Mouse (Mus musculus) mature B cell (primary cell): Measurements from ENCODE around the gene Sdk1.
"Not testable (repeated sequence)": the region's sequence is repeated elsewhere in the genome, so short reads cannot be mapped to it uniquely, and the experiment has no call there.

Experiments
- in situ Hi-C: fragments of 300-500 bp; cut with MboI; formaldehyde crosslinking; loops from 2 replicates; pipeline ENCODE4 v1.14.3; 2019

Sdk1 gene

DNA sequence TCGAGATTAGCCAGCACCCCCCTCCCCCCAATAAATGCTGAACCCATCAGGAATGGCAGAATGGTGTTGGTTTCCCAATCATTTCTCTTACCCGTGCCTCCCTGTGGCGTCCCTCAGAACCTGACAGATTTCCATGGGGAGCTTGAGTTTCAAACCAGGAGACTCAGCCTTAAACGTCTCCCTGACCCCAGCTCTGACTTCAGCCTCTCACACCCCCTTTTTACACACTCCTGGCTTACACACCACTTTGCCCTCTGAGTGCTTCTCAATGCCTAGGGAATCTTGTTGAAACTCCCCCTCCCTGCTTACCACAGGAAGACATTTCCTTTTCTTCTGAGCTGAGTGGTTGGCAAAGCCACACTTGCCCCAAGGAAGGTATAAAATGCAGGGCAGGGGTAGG is 392.0 kb downstream of the Sdk1 start:
- in situ Hi-C loops: no loop called here

DNA sequence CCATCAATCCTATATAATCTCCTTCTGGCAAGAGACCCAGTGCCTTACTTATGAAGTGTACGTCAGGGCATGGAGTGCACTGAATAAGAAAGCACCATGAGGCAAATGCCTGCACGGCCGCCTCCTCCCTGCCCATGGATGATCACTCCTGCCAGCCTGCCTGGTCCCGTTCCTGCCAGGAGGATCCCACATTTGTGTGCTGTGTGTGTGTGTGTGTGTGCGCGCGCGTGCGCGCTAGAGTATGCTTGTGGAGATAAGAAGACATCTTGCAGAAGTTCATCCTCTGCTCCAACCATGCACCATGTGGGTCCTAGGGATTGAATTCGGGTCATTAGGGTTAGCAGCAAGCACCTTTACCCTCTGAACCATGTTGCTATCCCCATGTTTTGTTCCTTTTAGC is 395.1 kb downstream of the Sdk1 start:
- in situ Hi-C loops: no loop called here

DNA sequence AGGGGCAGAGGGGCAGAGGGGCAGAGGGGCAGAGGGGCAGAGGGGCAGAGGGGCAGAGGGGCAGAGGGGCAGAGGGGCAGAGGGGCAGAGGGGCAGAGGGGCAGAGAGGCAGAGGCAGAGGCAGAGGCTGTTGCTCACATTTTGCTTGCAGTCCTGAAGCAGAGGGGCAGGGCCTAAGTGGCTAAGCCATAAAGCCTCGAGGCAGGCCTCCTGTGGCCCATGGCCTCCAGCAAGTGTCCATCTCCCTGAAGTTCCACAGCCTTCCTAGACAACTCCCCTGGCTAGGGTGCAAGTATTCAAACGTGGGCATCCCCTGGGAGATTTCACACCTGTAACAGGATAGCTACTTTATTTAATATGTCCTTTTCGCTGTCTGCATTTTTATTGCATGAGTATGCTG is 395.8 kb downstream of the Sdk1 start:
- in situ Hi-C loops: not testable (repeated sequence)

DNA sequence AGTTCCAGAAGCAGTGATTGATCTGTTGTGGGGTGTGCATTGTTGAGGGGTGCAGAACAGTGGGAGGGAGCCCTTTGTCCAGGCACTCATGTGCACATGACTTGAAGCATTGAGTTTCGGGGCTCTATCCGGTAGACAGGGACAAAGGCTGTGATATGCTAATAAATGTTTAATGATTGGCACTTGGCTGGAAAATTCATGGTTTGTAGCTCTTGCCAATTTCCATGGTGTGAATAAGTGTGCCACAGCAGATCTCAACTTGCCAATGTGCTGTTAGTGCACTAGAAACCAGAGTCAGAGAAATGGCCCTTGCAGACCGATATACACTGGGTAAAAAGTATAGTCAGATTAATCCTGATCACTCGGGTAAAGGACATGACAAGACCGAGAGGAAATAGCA is 404.4 kb downstream of the Sdk1 start:
- in situ Hi-C loops: no loop called here

DNA sequence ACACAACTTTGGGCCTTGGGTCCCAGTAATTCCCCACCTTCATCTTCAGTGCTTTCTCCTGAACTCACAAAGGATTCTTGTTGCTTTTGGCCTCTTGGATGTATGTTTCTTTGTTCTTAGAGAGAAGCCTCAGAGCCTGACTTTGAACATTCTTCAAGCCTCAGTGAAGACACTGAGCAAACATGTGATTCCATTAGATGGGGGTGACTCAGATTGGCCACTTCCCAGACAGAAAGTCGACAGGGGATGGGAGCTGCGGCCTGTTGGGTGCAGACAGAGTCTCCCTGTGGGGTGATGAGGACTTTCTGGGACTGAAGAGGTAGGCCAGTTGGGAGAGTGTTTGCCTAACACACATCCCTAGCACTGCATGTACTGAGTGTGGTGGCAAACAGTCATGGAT is 405.3 kb downstream of the Sdk1 start:
- in situ Hi-C loops: no loop called here

DNA sequence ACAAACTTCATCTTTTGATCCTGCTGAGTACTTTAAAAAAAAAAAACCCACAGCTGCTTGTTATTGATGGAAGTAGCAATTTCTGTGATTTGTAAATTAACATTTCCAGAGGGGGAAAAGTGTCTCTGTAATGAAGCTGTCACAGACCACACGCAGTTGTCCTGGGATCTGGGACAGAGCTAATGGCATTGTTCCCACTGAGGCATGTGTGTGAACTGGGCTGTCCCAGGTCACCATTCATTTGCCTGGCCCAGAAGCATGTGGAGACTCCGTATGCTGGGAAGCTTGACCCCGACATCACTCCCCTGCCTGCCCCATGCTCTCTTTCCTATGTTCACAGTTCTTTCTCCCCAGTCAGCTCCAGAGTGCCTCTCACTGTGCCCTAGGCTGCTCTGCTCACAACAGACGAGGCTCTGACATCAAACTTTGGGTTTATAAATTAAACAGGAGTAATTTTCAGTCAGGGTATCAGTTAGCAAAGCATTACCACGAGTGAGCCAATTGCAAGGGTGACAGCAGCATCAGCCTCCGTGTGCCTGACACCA is 408.6 kb downstream of the Sdk1 start:
- in situ Hi-C loops: no loop called here

DNA sequence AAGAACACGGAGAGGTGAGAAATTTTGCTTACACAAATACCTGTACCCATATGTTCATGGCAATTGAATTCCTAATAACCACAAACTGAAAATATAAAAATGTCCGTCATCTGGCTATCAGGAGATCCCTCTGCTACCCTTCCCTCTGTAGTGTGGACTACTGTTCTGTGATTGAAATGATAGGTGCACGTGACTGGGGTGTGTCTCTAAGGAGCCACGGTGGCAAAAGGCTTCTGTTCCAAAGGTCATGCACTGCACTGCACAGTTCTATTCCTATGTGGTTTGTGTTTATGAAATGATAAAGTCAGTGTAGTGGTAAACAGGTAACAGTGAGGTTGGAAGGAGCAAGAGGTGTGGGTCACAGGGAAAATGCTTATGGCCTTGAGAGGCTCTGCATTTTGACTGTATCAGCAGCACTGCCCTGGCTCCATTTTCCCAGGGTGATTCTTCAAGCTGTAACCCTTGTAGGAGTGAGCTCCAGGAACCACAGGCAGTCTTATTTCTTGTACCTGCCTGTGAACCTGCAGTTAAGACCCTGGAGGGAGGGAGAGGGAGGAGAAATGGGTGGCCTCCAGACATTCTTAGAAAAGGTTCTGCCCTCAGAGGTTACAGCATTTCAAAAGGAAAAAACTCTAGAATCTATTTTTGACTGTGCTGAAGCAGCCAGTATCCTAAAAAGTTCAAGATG is 410.5 kb downstream of the Sdk1 start:
- in situ Hi-C loops: no loop called here

DNA sequence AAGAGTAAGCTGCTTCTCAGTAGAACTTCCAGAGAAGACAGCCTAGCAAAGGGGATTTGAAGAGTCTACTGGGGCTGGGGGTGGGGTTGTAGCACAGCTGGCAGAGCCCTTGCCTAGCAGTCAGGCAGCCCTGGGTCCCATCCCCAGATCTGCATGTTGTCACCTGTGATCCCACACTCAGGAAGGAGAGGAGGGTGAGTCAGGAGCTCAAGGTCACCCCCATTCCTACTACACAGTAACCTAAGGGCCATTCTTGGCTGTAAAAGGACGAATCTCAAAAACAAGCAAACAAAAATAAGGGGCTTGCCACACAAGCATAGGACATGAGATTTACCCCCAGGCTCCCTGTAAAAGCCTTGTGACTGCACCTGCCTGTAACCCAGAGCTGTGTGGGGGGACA is 435.1 kb downstream of the Sdk1 start:
- in situ Hi-C loops: no loop called here

DNA sequence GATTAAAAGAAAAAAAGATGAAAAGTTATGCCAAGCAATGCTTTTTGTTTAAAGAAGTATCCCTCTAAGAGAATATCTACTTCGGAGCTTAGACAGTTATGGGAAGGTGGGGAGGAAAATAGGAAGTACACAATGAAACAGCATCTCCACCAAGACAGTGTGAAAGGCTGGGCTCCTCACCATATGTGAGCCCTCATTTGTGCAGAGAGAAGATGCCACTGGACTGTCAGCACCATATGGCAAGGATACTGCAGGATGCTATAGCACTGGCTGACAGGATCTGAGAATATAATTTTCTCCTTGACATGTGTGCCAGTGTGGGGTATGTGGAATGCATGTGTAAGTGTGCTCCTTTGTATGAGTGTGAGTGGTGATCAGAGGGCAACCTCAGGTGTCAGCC is 435.7 kb downstream of the Sdk1 start:
- in situ Hi-C loops: no loop called here

DNA sequence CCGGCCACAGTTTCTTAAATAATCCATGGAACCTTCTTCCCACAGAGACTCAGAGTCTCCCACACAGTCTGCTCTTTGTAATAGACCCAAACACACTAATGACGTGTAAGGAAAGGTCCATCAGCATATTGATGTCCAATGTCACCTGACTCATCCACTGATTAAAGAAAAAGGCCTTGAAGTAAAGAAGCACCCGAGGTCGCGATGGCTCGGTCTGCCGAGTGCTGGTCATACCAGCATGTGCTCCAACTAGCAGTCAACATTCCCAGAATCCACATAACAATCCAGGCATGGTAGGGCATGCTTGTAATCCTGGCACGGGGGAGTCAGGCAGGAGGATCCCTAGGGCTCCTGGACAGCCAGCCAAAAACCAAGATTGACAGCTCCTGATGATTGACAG is 436.6 kb downstream of the Sdk1 start:
- in situ Hi-C loops: no loop called here

DNA sequence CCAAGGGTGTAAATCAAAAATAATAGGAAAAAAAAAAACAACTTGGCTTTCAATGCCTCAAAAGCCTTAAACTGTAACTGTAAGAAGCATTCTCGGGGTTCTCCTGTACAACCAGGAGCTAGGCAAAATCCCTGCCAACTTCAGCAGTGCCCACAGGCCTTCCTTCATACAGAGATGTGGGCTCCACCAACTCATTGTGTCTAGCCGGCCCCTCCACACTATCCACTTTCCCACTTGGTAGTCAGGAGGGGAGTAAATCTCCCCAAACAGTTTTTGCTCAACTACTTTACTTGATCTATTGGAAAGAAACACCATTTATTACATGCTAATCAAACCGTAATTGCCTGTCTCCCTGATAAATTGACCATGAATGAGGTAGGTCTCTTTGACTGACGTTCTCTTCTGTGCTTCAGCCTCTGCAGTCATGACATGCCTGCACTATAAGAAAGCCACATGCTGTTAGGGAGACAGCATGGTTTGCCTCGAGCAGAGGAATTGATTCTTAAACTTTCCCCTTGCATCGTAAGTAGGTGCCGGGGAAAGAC is 445.7 kb downstream of the Sdk1 start:
- in situ Hi-C loops: no loop called here

DNA sequence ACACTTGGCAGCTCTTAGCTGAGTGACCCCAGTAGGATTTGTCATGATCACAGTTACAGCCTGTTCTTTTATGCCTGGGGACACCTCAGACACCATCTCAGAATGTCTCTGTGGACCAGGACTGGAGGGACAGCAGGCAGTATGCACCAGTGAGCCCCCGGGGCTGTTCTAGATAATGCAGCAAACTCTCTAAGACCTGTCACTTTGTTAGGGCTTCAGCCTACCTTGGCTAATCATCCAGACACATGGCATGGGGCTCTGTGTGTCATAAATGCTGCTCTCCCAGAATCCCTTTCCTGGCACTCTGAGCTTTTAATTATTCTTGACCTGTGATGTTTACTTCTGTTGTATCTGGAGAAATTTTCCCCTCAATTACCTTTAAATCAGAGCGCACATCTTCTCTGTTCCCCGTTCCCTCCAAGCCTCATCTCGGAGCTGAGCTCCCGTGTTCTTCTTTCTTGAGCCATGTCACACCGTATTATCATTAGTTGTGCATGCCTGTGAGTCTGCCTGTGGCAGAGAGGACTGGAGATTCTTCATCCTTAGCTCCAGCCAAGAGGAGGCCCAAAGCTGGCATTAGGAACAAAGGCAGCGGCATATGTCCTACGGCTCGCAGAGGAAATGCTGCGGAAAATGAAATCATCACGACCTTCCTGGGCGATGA is 448.3 kb downstream of the Sdk1 start:
- in situ Hi-C loops: no loop called here

DNA sequence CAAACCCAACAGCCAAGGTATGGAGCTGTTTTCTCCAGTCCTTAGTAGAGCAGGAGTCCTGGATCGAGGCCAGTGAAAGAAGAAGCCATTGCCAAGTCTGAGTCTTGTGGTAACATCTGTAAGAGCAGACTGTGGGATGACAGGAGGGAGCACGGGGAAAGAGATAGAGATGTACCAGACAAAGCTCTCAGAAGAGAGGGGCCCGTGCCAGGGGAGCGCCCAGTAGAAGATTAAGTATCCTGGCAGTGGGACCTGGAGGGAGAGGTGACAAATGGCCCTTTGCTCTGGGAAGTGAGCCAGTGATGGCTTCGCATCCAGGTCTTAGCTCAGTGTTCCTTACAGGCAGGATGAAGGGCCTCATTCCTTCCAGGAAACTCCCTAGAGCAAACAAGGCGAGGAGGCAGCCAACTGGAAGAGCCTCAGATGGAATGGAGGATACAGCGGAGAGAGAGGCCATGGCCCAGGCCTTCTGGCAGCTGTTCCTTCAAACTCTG is 450.2 kb downstream of the Sdk1 start:
- in situ Hi-C loops: no loop called here

DNA sequence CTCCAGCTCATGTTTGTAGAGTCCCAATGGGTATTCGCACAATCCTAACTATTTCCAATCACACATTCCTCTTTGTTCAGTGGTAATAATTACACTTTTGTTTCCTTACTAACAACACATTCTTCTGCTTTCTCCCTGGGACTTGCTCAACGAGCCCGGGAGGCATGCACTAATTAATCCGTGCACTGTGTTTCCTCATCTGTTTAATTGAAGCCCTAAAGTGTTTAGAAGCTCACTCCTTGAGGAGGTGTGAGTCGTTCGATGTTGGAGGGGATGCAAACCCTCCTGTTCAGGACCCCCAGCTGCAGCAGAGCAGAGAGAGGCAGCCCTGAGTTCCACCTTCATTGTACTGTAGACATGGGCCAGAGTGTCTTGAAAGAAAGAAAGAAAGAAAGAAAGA is 452.4 kb downstream of the Sdk1 start:
- in situ Hi-C loops: no loop called here

DNA sequence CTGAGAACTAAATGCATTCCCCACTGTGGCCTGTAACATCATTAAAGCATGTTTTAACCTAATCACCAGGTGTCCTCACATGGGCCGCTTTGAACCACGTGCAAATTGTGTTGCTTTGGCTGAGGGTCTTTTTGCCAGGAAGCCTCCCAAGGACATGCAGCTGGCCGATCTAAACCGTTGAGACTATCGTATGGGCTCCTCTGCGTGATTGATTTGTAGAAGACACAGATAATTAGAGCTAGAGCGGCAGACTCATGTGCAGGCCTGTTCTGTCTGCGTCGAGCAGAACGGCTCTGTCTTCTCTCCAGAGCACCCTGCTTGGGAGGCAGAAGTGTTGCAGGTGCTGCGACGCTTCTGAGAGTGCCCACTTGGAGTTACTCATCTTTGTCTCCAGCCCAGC is 453.6 kb downstream of the Sdk1 start:
- in situ Hi-C loops: no loop called here

DNA sequence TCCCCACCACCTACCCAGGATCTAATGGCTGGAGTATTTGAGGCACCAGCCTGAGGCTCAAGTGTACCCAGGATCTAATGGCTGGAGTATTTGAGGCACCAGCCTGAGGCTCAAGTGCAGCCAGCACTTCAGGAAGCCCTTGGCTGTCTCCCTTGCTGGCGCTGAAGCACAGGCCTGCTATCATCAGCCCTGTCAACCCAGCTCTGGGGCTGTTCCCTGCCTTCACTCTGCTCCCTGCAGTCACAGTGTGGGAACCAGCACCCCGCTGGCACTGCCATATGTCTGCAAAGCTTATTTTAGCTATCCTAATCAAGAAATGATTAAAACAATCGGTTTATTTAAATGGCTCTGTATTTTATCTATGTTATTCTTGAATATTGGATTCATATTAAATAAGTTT is 457.1 kb downstream of the Sdk1 start:
- in situ Hi-C loops: no loop called here

DNA sequence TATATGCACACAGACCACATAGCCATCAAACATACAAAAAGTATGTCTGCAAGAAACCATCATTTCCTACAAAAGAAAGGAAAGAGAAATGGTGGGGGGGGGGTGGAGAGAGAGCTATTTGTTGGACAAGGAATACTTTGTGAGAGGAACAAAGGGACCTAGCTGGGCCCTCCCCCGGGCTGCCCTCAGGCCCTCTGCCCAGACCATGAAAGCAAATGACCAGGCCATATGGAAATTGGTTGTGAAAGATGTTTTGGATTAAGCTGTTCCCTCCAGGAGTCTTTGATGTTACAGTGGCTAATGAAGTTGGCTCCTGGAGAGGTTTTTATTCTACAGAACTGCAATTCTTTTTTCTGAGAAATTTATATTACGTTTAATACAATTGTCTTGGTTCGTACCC is 479.5 kb downstream of the Sdk1 start:
- in situ Hi-C loops: no loop called here

DNA sequence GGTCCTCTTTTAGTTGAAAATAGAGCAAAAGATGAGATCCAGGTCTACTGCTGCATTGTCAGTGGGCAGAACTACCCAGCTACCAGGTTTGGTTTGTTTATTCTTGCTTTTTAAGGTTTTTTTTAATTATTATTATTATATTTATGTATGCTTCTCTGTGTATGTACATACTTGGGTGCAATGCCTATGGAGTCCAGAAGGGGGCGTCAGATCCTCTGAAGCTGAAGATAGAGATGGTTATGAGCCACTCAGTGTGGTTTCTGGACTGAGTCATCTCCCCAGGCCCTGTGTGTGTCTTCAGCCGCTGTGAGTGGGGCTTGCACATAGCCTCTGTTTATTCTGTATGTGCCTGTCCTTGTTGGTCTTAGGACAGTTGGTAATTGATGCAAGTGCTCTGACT is 486.7 kb downstream of the Sdk1 start:
- in situ Hi-C loops: no loop called here

DNA sequence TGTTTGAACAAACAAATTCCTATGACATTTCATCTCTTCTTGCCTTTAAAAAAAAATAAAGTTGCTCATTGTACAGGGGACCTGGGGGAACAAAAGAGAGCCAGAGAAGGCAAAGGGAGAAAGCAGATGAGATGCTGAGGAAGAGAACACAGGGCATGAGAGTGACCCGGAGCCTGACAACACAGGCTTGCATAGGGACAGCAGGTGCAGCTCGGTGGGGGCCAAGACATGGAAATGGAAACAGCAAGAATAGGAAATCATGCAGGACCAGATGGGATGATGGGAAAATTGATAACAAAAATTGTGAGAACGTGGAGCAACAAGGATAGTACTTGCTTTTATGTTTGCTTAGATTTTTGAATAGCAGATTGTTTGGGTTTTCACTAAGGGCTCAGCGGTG is 488.7 kb downstream of the Sdk1 start:
- in situ Hi-C loops: no loop called here

DNA sequence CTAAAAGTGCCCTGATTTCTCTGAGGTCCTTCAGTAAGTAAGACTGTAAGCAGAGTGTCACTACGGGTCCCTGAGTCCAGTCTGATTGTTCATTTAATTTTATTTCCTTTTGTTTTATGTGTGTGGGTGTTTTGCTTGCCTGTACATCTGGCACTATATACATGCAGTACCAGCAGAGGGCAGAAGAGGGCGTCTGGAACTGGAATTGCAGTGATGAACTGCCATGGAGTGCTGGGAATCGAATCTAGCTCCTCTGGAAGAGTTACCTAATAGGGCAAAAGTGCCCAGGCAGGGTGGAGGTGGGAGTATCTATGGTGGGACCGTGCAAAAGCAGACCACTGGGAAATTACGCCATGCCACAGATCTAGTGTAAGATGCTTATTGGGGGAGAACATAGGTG is 497.4 kb downstream of the Sdk1 start:
- in situ Hi-C loops: no loop called here

DNA sequence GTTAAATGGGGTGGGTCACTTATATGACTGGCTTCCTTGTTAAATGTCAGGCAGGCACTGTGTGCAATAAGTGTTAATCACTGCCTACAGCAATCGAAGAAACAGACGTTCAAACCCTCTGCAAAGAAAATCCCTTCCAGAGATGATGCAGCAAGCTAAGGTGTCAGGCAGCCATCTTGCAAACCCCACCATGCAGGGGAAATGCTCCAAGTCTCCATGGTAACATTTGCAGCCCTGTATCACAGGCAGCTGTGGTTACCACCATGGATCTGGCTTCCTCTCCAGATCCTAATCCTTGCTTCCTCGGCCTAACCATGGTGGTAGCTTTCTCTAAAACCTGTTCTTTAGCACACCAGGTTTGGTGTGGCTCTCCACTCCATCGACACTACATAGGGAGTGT is 507.5 kb downstream of the Sdk1 start:
- in situ Hi-C loops: no loop called here

DNA sequence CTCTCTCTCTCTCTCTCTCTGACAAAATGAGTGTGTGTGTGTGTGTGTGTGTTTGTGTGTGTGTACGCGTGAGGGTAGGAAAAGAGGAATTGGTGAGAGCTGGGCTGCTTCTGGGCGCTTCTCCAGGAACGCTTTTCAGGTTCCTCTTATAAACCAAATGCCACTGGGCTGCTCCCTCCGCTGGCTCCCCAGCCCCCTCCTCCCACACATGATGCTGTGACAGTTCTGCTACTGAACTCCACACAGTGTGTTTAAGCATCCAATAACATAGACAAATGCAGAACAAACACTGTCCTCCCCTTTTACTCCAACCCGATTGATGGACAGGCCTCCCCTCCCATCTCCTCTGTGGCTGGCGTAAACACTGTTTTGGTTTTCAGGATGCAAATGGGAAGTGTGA is 513.0 kb downstream of the Sdk1 start:
- in situ Hi-C loops: no loop called here

DNA sequence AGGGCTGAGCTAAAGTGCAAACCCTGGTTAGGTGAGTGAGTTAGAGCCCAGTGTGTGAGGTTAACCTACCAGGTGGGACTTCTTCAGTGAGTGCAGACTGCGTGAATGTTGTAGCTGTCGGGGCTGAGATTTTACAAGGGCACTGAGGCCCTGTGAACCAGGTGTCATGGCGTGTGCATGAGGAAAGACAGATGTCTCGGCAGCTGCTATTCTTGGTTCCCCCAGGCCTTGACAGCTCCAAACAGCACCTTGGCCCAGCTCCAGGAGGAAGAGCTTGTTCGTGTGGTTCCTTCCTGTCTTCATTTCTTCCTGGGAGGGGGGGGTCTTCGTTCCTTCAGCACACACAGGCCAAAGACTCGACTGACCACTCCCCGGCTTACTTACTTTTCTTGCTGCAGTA is 517.6 kb downstream of the Sdk1 start:
- in situ Hi-C loops: no loop called here
